Mouse (Mus musculus) neural tube, embryonic 11.5 days (tissue): ENCODE measurements around the gene Arhgef1. TPM values are rescaled to one million over a fixed set of nuclear protein-coding genes. Genes with fewer than 3 reads are reported as not detected.
A peak's percentile ranks its signal among the peaks of the same experiment; 100 is the strongest.

Experiments used
- ATAC-seq: fragments of 200-750 bp; cut with Nextera tagmentation; 2 replicates; pipeline ENCODE4 v1.8.0; 2017; ENCODE audit warnings: moderate number of reproducible peaks, mild to moderate bottlenecking, moderate TSS enrichment, moderate library complexity; ENCODE audit not compliant: insufficient read depth, low FRiP score, low TSS enrichment
- DNase-seq: peaks from one replicate; pipeline ENCODE4 v3.0.0-alpha.2; 2015; ENCODE audit warnings: low spot score
- H3K27ac ChIP-seq: fragments of 300-500 bp; sonication (generic); 2 replicates; pipeline ENCODE4 v1.5.1; 2014; ENCODE audit warnings: low read depth, mild to moderate bottlenecking, low read length
- H3K27me3 ChIP-seq: fragments of 300-500 bp; sonication (generic); 2 replicates; pipeline ENCODE4 v1.6.1; 2014; ENCODE audit warnings: mild to moderate bottlenecking, low read length, mixed read lengths; ENCODE audit not compliant: control insufficient read depth, insufficient read depth
- H3K36me3 ChIP-seq: fragments of 300-500 bp; sonication (generic); 2 replicates; pipeline ENCODE4 v1.6.1; 2014; ENCODE audit warnings: mild to moderate bottlenecking, low read length, moderate library complexity, mixed read lengths; ENCODE audit not compliant: control insufficient read depth, insufficient read depth
- H3K4me1 ChIP-seq: fragments of 300-500 bp; sonication (generic); 2 replicates; pipeline ENCODE4 v1.6.1; 2014; ENCODE audit warnings: low read length, mixed read lengths; ENCODE audit not compliant: control insufficient read depth, insufficient read depth
- H3K4me2 ChIP-seq: fragments of 300-500 bp; sonication (generic); 2 replicates; pipeline ENCODE4 v1.6.1; 2014; ENCODE audit warnings: low read depth, mild to moderate bottlenecking, moderate library complexity
- H3K4me3 ChIP-seq: fragments of 300-500 bp; sonication (generic); 2 replicates; pipeline ENCODE4 v1.5.1; 2014; ENCODE audit warnings: low read depth, low read length
- H3K9ac ChIP-seq: fragments of 300-500 bp; sonication (generic); 2 replicates; pipeline ENCODE4 v1.6.1; 2014; ENCODE audit warnings: mild to moderate bottlenecking, low read length
- H3K9me3 ChIP-seq: fragments of 300-500 bp; sonication (generic); 2 replicates; pipeline ENCODE4 v1.6.1; 2016; ENCODE audit warnings: low read length; ENCODE audit not compliant: control insufficient read depth
- WGBS: fragments of 180-500 bp; shearing (Covaris S2); extraction: QIAGEN DNeasy Blood & Tissue Kit; methylation state at CpG from one replicate; pipeline ENCODE4 v1.1.7; 2014; 5-methylcytosine and 5-hydroxymethylcytosine counted together
- polyA plus RNA-seq: library from polyadenylated mRNA; unstranded; fragments of >200 nt; fragmentation: Nextera tagmentation; extraction: Ambion mirVana; gene quantifications from 2 replicates; pipeline ENCODE4 v1.2.1, GENCODE M21; 2014

The Arhgef1 gene
- polyA plus RNA-seq, 1 experiment from 2014 or later, result 52.3 TPM

DNA sequence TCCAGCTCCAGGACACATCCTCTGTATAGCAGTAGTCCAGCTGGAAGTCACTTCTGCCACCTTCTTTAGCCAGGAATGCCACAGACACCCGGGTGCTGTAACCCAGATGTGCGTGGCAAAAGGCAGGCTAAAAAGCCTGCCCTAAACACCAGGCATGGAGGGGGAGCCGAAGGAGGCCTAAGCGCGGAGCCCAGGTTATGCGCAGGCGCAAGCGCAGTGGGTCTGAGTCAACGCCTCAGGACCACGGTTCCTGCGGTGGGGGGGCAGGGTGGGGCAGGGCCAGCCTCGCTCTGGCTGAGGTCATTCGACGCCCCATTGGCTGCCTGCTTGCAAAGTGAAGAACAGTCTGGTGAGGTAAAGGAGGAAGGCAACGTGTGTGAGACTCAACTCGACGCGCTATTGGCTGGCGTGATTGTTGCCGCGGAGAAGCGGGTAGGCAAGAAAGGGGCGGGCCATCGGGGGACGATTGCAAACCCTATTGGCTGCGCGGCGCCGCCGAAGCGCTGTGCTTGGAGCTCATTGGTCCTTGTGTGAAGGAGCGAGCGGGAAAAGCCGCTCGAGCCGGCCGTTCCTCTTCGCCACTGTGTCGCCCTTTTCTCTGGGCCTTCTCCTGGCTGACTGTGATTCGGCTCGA, 33.1 kb upstream of the Arhgef1 start, which contains the start of the genes Lypd4 and Dmrtc2:
Gene Lypd4, minus strand, starts transcription at position 410 of the 634 bp plus-strand sequence.
Gene Dmrtc2, plus strand, starts transcription at position 526 of the 634 bp plus-strand sequence.
- ATAC-seq (no peak), DNase-seq (no peak)
- no peaks in the 10 kb centered on the region for H3K36me3 ChIP-seq
- H3K9me3 ChIP-seq, result no peaks in the 10 kb centered on the region
- no peaks in the 10 kb centered on the region for H3K27me3 ChIP-seq
- 55% methylated on average over 39 of the region's 41 CpGs for WGBS
- no peak within 1 kb of the TSS for H3K4me2 ChIP-seq
- no peak within 1 kb of the TSS for H3K9ac ChIP-seq
- H3K4me3 ChIP-seq, result no peak within 1 kb of the TSS
- no peaks in the 10 kb centered on the region for H3K4me1 ChIP-seq
- no peak within 1 kb of the TSS for H3K27ac ChIP-seq

DNA sequence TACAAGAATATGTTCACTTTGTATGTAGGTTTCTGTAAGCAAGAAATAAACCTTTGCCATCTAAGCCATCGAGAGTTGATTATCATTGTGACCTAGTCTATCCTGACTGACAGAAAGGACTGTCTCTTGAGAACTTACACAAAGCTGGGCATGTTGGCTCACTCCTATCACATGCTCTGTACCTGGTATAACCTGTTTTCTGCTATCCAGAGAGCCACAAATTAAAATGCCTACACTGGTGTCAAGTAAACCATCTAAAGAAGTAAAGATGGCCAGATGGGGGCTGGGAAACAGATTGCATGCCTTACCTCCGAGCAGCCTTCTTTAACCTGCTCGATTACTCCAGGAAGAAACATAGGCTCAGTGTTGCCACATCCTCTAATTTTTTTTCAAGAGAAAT, 25.1 kb upstream of the Arhgef1 start:
- Histone ChIP-seq H3K27ac (no peak overlapping the region), H3K4me3 (no peak overlapping the region), H3K9me3 (no peaks in the 10 kb centered on the region), H3K27me3 (no peaks in the 10 kb centered on the region), H3K36me3 (no peaks in the 10 kb centered on the region), H3K9ac (no peak overlapping the region), H3K4me1 (no peaks in the 10 kb centered on the region), H3K4me2 (no peak overlapping the region)
- 84% methylated on average over 3 of the region's 3 CpGs for WGBS
- no peak for ATAC-seq
- no peak for DNase-seq

DNA sequence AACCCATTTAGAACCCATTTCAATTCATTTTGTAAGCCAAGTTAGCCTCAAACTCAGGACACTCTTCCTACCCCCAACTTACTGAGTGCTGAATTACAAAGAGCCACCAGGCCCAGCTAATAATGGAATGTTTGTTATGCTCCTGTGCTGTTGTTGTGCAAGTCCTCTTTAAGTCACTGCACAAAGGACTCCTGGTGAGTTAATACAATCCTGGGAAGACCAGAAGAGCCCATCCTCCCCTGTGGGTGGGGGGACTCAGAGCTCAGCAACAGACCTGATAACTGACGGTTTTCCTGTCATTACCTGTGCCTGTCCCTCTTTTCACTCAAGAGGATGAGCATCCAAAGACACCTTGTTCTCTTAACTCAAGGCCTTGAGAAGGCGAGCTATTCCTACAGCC, 23.1 kb upstream of the Arhgef1 start:
- no peak overlapping the region for H3K4me2 ChIP-seq
- no peaks in the 10 kb centered on the region for H3K36me3 ChIP-seq
- WGBS, result 17% methylated on average over 2 of the region's 2 CpGs
- no peak overlapping the region for H3K9ac ChIP-seq
- H3K4me3 ChIP-seq, result no peak overlapping the region
- H3K27ac ChIP-seq, result no peak overlapping the region
- no peaks in the 10 kb centered on the region for H3K27me3 ChIP-seq
- DNase-seq, result no peak
- H3K4me1 ChIP-seq, result no peaks in the 10 kb centered on the region
- ATAC-seq, result no peak
- H3K9me3 ChIP-seq, result no peaks in the 10 kb centered on the region

DNA sequence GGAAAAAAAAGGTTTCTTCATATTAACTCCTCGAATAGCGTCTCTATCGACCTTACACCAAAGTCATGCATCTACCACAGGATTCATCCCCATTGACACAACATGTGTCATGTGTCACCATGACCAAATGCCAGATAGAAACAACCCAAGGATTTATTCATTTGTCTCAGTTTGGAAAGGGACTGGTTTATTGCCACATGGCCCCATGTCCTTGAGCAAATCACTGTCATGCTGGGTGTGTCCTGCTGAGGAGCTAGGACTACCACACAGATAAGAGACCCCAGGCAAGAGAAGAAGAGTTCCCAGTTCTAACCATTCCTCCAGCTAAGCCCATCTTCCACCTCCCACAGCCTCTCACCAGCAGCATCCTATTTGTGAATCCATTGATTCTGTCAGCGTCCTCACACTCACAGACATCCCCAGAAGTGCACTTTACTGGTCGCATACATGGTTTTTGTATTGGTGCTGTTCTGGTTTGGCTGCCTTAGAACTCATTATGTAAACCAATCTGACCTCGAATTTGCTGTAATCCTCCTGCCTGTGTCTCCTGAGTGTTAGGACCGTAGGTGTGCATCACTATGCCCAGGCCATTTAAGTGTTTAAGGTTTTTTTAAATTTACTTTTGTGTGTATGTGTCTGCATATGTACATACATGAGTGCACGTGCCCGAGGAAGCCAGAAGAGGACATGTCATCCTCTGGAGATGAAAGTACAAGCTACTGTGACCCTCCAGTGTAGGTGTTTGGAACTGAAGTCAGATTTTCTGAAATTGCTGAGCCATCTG, 20.1 kb upstream of the Arhgef1 start:
- 93% methylated on average over 9 of the region's 9 CpGs for WGBS
- Histone ChIP-seq H3K4me2 (no peak overlapping the region), H3K4me3 (no peak overlapping the region), H3K36me3 (peaks cover 7% of the 10 kb centered on the region), H3K9ac (no peak overlapping the region), H3K4me1 (peaks cover 15% of the 10 kb centered on the region), H3K27me3 (no peaks in the 10 kb centered on the region), H3K27ac (no peak overlapping the region), H3K9me3 (no peaks in the 10 kb centered on the region)
- no peak for ATAC-seq
- DNase-seq, result no peak

DNA sequence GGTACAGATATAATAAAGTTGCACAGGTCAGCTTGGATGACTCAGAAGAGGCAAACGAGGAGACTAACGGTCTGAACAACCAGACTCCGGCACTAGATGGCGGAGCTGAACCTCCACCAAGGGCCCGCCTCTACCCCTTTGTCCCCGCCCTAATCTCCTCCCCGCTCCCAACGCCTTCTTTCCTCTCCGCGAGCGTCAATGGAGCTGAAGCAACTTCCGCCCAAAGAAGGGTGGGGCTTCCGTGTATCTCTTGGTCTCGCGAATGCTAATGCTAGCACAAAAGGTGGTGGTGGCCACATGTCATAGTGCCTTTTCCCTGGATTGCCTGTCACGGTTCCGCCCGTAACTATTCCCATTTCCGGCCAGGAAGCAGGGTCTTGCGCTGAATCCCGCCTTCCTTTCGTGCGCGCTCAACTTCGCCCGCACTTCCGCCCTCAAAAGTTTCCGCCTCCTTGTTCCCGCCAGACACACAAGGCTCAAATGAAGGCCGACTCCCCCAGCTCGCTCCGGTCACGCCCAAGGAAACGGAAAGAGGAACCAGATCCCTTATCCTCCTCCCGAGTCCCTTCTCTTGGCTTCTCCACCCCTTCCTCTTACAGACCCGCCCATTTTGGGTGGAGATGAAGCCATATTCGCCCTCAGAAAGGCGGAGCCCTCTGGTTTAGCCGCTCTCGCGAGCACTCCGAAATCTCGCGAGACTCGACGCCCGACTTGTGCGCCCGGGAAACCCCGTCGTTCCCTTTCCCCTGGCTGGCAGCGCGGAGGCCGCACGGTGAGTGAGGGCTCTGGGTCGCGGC, 18.6 kb upstream of the Arhgef1 start, which contains the start of gene Rps19:
Gene Rps19, plus strand, starts transcription at position 476 of the 797 bp plus-strand sequence.
- H3K9ac ChIP-seq, result peak within 1 kb of the TSS; percentile 100
- H3K4me2 ChIP-seq, result peak within 1 kb of the TSS; percentile 83
- peak; percentile 99 for DNase-seq
- H3K9me3 ChIP-seq, result no peaks in the 10 kb centered on the region
- ATAC-seq, result peak; percentile 88
- under 1% methylated on average over 56 of the region's 57 CpGs for WGBS
- H3K36me3 ChIP-seq, result peaks cover 12% of the 10 kb centered on the region
- H3K27ac ChIP-seq, result peak within 1 kb of the TSS; percentile 80
- peaks cover 15% of the 10 kb centered on the region for H3K4me1 ChIP-seq
- no peaks in the 10 kb centered on the region for H3K27me3 ChIP-seq
- H3K4me3 ChIP-seq, result peak within 1 kb of the TSS; percentile 97

DNA sequence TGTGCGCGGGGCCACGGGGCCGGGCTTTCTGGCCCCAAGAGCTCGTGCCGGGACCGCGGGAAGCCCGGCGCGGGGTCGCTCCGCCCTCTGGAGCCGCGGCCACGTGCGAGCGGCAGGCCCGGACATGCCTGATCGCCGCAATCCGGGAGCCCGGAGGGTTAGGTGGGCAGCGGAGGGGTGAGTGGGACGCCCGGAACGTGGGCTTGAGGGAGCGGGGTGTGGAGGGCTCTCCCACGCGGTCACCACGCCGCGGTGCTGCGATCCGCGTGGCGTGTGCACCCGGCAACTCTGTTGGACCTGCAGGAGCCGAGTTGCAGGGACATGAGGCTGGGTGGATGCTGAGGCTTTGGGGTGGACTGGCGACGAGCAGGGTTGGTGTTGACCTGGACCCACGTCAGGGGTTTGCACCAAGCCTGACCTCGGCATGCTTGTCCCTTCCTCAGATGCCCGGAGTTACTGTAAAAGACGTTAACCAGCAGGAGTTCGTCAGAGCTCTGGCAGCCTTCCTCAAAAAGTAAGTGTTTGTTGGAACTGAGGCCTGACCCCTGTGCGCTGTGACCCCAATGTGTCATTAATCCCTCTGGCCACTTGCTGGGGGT, 17.9 kb upstream of the Arhgef1 start:
- Histone ChIP-seq H3K4me2 (peak overlapping the region; percentile 83), H3K4me3 (peak overlapping the region; percentile 97), H3K9ac (peak overlapping the region; percentile 100), H3K27me3 (no peaks in the 10 kb centered on the region), H3K4me1 (peaks cover 15% of the 10 kb centered on the region), H3K9me3 (no peaks in the 10 kb centered on the region), H3K36me3 (peaks cover 14% of the 10 kb centered on the region), H3K27ac (peak overlapping the region; percentile 80)
- ATAC-seq, result peak; percentile 7
- under 1% methylated on average over 47 of the region's 47 CpGs for WGBS
- no peak for DNase-seq

DNA sequence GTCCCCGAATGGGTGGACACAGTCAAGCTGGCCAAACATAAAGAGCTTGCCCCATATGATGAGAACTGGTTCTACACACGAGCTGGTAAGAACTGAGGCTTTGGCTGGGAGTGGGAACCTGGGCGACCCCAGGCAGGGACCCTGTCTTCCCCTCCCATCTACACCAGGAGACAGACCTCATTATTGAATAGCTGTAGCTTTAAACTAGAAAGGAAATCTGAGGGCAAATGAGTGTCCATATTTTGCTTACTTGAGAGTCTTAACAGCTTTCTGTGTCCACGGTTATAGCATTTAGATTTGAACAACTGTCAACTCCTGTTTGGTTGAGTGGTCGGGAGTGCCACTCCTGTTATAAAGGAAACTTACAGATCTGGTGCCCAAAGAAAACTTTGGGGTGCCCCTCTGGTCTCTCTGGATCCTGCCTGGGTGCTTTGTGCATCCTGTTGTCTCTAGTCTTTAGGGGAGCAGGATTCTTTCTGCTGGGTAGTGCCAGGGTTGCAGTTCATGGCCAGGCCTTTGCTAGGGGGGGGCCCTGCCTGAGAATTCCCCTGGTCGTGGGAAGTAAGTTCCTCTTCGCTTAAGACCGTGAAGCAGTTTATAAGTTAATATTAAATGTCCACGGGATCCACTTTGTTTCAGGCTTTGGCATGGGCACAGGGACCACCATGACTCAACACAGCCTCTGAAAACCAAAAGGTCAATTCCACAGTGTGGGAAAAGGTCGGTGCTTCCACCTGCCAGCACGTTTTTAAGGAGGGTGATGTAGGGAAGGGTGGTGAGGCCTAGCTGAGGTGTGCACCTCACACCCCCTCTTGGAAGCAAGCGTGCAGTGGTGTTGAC, 17.0 kb upstream of the Arhgef1 start:
- Histone ChIP-seq H3K4me3 (peak overlapping the region; percentile 97), H3K36me3 (peaks cover 14% of the 10 kb centered on the region), H3K4me1 (peaks cover 15% of the 10 kb centered on the region), H3K27me3 (no peaks in the 10 kb centered on the region), H3K27ac (no peak overlapping the region; the same call in 1 of the 2 replicates), H3K4me2 (peak overlapping the region; percentile 83), H3K9me3 (no peaks in the 10 kb centered on the region), H3K9ac (peak overlapping the region; percentile 100)
- ATAC-seq, result no peak
- WGBS, result 51% methylated on average over 12 of the region's 12 CpGs
- no peak for DNase-seq

DNA sequence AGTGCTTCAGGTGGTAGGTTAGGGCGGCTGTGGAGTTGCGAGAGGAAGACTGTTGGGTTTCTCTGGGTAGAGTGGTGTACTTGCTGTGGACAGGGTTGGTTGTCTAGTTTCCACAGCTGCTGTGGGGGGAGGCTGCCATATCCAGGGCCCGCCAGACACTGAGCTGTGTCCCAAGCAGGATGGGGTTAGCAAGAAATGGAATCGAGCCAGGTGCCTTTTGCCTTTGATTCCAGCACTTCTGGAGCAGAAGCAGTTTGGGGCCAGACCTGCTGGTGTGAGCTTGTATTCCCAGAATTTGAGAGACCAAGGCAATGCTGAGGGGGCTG, 16.4 kb upstream of the Arhgef1 start:
- Histone ChIP-seq H3K4me3 (peak overlapping the region; percentile 97), H3K4me2 (peak overlapping the region; percentile 83), H3K36me3 (peaks cover 14% of the 10 kb centered on the region), H3K9ac (peak overlapping the region; percentile 100), H3K27ac (no peak overlapping the region), H3K4me1 (peaks cover 15% of the 10 kb centered on the region), H3K9me3 (no peaks in the 10 kb centered on the region), H3K27me3 (no peaks in the 10 kb centered on the region)
- ATAC-seq (no peak), DNase-seq (no peak)
- 74% methylated on average over 4 of the region's 4 CpGs for WGBS
